Mouse (Mus musculus) ovary, adult 18-20 months (tissue): ENCODE results near the gene Pcnp.

ENCODE experiments used
- DNase-seq: peaks from one replicate; pipeline ENCODE4 v3.0.0; 2022; ENCODE audit warnings: low spot score, mixed read lengths

The Pcnp gene

DNA sequence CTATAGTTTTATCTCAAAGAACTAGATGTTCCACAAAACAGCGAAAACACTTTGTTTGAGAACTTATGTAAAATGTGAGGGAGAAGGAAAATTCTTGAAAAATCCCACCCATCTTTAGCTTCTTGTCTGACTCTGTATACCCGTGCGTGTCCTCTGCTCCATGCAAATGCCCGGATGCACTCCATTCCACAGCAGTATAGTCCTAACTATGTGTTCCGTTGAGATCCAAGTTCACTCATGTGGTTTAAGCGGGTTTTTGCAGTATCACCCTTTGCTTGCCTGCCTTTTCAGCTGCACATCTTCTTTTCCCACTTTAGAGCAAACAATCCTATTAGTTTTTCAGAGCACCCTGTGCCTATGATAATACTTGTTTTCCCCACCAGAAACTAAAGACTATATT is 7.0 kb upstream of the Pcnp start:
- DNase-seq = no peak

DNA sequence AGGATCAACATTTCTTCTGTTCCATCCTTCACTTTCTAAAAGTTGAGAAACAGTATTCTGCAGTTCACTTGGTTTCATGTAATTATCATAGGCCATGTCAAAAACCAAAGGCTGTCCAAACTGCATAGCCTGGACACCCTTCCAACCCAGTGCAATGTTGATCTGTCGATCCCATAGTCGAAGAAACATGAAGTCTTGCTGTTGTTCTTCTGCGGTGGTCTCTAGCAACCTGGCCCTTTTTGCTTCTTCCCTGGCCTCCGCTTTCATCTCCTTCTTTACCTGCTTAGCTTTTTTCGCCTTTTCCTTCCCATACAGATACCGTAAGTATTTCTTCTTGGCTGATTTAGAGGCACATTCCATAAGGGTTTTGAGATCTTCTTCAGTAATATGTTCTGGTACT is 5.0 kb upstream of the Pcnp start:
- DNase-seq = no peak

DNA sequence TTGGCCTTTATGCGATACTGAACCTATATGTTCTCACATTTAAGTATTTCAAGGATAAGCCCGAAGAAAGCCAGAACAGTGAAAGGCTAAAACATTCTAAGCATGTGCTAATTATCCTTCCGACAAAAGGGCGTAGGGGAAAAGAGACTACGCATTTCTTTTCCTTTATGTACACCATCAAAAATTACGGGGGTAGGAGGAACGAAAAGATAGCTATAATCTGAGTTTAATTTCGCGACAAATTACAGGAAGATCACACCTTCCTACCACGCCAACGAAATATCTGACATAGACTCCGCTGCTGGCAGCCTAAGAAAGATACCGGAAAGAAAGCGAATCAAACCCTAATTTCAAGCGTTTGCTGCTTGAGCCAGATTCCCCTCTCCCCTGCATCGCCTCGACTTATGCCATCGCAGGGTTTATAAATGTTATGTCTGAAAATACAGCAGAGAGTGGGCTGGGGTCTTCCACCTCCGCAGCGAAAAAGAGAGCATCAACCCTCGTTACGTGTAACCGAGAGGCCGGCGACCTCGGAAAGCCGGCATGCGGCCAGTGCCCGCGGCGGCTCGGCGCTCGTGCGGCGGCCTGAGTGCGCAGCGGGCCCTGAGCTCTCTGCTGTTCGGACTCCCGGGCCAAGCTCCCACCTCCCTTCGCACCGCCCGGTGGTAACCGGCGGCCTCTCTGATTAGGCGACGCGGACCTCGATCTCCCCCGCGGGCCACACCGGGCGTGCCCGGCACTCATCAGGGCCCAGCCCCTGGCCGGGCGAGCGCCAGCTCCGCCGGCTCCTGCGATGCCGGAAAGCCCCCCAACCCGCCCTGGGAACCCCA is 602 bp downstream of the Pcnp start:
- peak; percentile 52 for DNase-seq

DNA sequence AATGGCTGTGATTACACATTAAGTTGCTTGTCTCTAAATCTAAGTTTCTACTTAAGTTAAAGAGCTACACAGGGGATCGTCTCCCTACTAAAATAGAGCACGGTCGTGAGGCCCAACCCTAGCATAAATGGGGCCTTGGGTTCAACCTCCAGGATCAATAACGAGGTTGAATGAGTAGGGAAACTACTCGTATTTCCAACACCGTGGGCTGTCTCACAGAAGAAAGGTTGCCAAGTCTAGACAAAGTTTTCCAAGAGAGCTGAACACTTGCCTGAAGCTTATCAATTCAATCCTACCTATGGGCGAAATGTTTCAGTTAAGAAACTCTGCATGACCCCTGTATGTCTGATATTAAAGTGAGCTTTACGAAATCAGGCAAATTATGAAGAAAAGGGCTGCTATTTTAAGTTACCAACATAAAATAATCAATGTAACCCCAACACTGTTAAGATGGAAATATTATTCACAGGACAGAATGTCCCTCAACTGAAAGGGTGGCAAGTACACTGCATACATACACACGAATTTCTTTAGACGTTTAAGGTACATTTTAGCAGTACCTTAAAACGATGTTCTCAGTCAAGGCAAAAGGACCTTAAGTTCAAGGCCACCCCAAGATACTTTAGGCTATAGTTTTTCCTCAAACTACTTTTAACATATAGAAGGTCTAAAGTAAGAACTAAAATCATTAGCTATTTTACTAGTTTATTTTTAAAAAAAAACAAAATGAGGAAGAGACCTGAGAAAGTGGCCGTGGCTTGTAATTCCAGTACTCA is 1.5 kb downstream of the Pcnp start:
- no peak for DNase-seq

DNA sequence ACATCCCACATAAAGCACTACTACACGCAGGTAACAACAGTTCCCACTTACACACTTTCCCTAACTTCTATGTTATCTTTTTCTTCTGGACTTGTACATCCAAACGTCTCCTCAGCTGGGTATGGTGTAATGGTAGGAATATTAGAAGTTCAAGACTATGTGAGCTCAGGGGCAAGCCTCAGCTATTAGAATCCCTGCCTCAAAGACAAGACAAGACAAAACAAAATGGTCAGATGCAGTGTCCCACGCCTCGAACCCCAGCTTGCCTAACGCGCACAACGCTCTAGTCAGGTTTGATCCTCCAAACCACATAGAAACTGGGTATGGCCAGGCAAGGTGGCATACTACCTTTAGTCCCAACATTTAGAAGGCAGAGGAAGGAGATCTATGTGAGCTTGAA is 9.9 kb downstream of the Pcnp start:
- no peak for DNase-seq

DNA sequence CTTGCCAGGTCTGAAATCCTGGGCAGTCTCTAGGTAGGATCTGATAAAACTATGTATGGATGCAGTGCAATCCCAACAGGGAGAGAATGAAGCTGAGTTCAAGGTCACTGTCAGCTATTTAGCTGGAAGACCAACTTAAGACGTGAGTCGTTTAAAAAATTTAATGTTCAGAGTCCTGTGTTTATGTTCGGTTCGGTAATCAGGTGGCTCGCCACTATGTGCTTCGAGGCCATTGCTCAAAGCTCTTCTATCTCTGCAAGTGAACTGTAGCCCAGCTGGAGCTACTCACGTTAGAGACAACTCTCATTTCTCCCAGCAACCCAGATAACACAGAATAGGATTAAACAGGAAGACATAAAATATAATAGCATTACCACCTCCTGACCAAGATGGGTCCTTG is 15.5 kb downstream of the Pcnp start:
- no peak for DNase-seq

DNA sequence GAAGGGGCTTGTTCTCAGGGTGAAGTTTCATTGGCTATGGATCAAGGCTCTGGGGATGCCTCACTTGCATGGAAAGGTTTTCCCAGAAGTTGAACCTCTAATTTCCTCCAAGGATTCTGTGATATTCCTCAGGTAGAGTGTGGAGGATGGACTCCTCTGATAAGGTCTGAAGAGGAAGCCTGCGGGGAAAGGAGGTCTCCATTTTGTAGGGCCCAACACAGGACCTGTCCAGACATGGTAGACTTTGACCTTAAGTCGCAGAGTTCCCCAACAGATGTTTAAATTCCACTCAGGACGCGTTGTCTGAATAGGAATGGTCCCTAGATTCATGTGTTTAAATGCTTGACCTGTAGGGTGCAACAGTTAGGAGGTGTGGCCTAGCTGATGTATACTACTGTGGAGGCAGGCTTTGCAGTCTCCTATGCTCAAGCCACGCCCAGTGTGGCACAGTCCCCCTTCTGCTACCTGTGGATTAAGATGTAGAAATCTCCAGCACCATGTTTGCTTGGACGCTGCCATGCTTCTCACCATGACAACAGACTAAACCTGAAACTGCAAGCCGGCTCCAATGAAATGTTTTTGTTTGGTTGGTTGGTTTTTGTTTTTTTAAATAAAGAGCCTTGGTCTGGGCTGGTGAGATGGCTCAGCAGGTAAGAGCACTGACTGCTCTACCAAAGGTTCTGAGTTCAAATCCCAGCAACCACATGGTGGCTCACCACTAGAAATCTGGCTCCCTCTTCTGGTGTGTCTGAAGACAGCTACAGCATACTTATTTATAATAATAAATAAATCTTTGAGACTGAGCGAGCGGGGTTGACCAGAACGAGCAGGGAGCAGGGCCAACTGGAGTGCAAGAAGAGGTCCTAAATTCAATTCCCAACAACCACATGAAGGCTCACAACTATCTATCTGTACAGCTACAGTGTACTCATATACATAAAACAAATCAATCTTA is 16.5 kb downstream of the Pcnp start:
- DNase-seq = no peak

DNA sequence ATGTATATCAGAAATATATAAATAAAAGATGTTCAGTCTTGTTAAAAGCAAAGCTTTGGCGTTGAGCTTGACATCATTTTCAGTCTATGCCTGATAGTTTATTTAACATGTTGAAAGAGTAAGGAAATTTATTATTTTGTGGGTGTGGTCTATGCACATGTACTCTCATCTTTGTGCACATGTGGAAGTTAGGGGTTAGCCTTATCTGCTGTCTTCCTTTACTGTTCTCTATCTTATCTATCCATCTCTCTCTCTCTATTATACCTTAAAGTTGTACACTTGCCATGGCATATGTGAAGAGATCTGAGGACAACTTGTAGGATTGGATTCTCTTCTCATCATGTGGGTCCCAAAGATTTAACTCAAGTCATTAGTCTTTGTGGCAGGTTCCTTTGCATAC is 20.7 kb downstream of the Pcnp start:
- DNase-seq = no peak

GRCm38 (mm10) chr16:56006798-56007197 is 22.7 kb downstream of the Pcnp start:
- no peak for DNase-seq

DNA sequence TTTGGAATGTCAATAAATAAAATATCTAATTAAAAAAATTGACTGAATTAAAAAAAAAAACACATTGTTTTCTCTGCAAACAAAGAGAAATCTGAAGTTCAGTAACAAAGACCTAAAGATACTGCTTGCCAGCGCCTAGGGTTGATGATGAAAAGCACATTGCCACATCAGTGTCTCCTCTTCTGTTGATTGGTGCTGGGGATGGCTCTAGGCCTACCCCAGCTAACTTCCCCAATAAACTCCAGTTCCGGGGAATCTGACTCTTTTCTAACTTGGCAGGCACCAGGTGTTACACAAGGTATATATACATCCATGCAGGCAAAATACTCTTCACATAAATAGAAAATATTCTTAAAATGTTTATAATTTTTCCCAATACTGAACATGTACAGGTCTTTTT is 35.3 kb downstream of the Pcnp start:
- DNase-seq = no peak

DNA sequence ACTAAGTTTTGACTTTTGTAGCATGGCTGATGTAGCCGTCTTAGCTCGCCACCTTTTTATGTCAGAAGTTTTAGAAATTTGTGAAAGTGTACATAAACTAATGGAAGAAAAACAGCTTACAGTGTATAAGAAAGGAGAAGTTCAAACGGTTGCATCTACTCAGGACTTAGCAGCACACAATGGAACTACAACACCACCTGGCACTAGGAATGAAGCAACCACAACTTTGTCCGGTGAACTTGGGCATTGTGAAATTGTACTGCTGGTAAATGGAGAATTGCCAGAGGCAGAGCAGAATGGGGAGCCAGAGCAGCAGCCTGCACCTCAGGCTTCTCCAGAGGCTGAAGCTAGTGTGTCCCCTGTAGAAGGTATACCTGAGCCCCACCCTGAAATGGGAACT is 39.2 kb downstream of the Pcnp start:
- DNase-seq = no peak

DNA sequence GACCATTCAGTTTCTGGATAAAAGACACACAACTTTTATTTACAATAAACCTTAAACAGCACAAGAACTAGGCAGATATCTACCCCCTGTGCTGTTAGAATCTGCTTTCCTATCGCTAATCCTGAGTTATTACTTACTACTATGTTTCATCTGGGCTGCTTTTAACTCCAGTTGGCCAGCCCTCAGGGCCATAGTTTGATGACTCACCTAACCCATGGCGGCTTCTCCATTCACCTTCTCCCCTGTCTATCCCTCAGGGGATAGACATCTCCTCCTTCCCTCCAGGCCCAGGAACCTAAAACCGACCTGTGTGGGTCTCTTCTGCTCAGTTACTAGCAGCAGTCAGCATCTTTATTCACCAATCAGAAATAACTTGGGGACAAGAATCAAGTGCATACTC is 43.5 kb downstream of the Pcnp start:
- no peak for DNase-seq

- peak; percentile 7 for DNase-seq
Observed at GRCm38 (mm10) chr16:55974903-55975285, 54.6 kb downstream of the Pcnp start.

DNA sequence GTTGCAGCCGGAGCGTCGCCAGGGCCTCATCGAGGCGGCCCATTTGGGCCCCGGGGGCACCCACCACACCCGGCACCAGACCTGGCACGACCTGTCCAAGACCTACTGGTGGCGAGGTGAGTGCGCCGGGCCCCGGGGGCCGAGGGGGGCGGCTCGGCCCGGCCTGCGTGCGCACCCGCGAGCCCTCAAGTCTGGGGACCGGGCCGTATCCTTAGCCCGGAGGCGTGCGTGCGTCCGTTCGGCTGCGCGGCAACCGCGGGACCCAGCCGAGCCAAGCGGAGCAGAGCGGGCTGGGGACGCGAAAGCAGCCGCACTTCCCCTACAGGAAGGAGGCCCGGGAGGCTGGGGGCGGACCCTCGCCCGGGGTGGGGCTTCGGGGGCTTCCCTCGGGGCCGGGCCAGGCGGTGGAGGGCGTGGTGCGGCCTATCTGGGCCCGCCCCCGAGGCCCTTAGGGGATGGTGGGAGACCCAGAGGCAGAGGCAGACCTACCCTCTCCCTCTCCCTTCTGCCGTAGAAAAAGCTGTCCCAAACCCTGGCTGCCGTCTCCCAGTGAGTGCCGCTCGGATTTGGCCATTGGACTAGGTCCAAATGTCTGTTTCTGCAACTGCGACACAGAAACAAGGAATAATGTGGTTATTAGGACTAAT is 55.2 kb downstream of the Pcnp start:
- peak; percentile 86 for DNase-seq

- DNase-seq = peak; percentile 98
Observed at GRCm38 (mm10) chr16:55973431-55974255, 55.9 kb downstream of the Pcnp start, which contains the start of gene Zbtb11. TSS of gene Zbtb11 (plus strand) at chr16:55973883.

- DNase-seq = no peak
Observed at GRCm38 (mm10) chr16:55972626-55973201, 56.8 kb downstream of the Pcnp start.

- no peak for DNase-seq
Observed at GRCm38 (mm10) chr16:55971735-55972615, 57.6 kb downstream of the Pcnp start.

DNA sequence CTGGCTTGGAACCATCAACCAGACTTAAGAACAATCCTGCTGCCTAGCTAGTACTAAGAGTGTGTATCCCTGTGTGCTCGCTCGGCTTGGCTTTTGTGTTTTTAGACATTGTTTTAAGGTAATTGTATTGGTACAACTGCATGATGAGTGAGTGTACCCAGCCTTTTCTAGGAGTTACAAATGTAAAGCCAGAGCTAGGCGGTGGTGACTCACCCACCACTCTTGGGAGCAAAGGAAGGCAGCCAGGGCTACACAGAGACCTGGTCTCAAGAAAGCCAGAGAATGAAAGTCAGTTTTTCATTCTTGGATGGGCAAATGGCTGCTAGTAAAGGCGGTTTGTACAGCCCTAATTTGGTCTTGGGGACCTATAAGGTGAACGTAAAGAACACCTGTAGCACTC is 59.1 kb downstream of the Pcnp start:
- no peak for DNase-seq

DNA sequence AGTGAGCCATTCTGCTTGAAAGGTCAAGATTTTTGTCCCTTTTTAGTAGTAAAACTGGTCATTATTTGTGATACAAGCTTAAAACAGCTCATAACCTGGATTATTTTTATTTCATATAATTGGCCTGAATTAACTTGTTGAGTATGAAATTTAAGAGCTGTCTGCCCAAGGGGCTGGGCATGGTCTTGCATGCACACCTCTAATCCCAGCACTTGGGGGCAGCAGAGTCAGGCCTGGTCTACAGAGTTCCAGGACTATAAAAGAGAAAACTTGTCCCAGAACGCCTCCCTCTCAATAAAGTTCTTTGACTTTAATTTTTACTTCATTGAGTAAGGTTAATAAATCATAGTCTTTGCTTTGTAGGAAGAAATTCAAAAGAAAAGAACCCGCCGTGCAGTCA is 60.4 kb downstream of the Pcnp start:
- DNase-seq = no peak
